Mouse (Mus musculus) olfactory bulb, adult 2 months (tissue): ENCODE results near the gene Mapt.

Experiments used
- CTCF ChIP-seq: fragments of 200-500 bp; IDR thresholded peaks from 2 replicates; pipeline ENCODE4 v1.5.1; 2012; ENCODE audit warnings: low read depth, mild to moderate bottlenecking, low read length, moderate library complexity; ENCODE audit not compliant: insufficient read depth
- POLR2A ChIP-seq: fragments of 200-500 bp; IDR thresholded peaks from 2 replicates; pipeline ENCODE4 v1.6.1; 2012; ENCODE audit warnings: mild to moderate bottlenecking, low read depth, low read length, moderate library complexity; ENCODE audit not compliant: insufficient read depth

- TF ChIP-seq POLR2A, result no peak
- no peak for TF ChIP-seq CTCF
These were observed 19.9 kb upstream of the Mapt start for GRCm38 (mm10) chr11:104211251-104211650.
